ENCODE assay signal across 12 mouse cellular contexts in genomic region chr12:108278221-108278918, GRCm38 (mm10). TPM values are rescaled to one million over a fixed set of nuclear protein-coding genes. Genes with fewer than 3 reads are reported as not detected.
A peak's percentile ranks its signal among the peaks of the same experiment; 100 is the strongest.
DNase-seq lines count a peak whose midpoint lies in the region; ATAC-seq and TF ChIP-seq lines count a peak whose summit lies in the region.
"Had no signal": no experiment of that assay in that cellular context is flagged by ENCODE, and none has a peak within 500 bp of the region (broad histone marks: within the 10 kb centered on the region; RNA-seq: fewer than 3 reads in every experiment).

No protein-coding gene starts in this region.

- peak overlapping the region; percentile 3; the same call in 1 of the 2 replicates for H3K27ac ChIP-seq in testis, adult 2 months (ENCODE audit: control insufficient read depth, insufficient read depth, low read depth, low read length)
- peak overlapping the region; percentile 88 for H3K27ac ChIP-seq in forebrain, embryonic 13.5 days
- H3K27ac ChIP-seq in limb, embryonic 12.5 days = peak overlapping the region; percentile 66; the same call in 1 of the 2 replicates
- H3K27ac ChIP-seq: liver, embryonic 13.5 days had no signal

- no peaks in the 10 kb centered on the region for H3K27me3 ChIP-seq in testis, adult 2 months (ENCODE audit: control insufficient read depth, insufficient read depth, low read length)
- H3K27me3 ChIP-seq in forebrain, embryonic 13.5 days = no peaks in the 10 kb centered on the region
- peaks cover 13% of the 10 kb centered on the region for H3K27me3 ChIP-seq in limb, embryonic 12.5 days

- H3K4me2 ChIP-seq in forebrain, embryonic 13.5 days = peak overlapping the region; percentile 96
- peak overlapping the region; percentile 98; the same call in 1 of the 2 replicates for H3K4me2 ChIP-seq in limb, embryonic 12.5 days
- H3K4me2 ChIP-seq: liver, embryonic 13.5 days had no signal

- ATAC-seq in forebrain, embryonic 13.5 days = no peak
- ATAC-seq in limb, embryonic 12.5 days (ENCODE audit: insufficient number of reproducible peaks, insufficient read depth, low FRiP score, low TSS enrichment, low read depth) = no peak

- DNase-seq in testis, postnatal 10 days (ENCODE audit: low spot score) = no peak
- peak; percentile 70 for DNase-seq in retina, postnatal 1 day
- no peak for DNase-seq in gastrocnemius, adult 18-20 months (ENCODE audit: low spot score)
- DNase-seq in gastrocnemius, adult 8-10 months (ENCODE audit: low spot score in 2 of 2) = no peak
- no peak for DNase-seq in kidney, adult 9 months
- DNase-seq: heart, adult 18-20 months; kidney, postnatal 14 days; liver, embryonic 13.5 days had no signal

- TF ChIP-seq POLR2A in testis, adult 2 months (IDR thresholded peaks at IDR 0.05; ENCODE audit: control insufficient read depth, low read depth, low read length) = no peak

- H3K4me1 ChIP-seq in testis, adult 2 months (ENCODE audit: control insufficient read depth, insufficient read depth, low read length) = peaks cover 25% of the 10 kb centered on the region
- peaks cover 41% of the 10 kb centered on the region for H3K4me1 ChIP-seq in forebrain, embryonic 13.5 days
- H3K4me1 ChIP-seq in limb, embryonic 12.5 days (replicated peaks) = peaks cover 45% of the 10 kb centered on the region

- H3K9me3 ChIP-seq in forebrain, embryonic 13.5 days (replicated peaks) = no peaks in the 10 kb centered on the region
- H3K9me3 ChIP-seq in limb, embryonic 12.5 days = no peaks in the 10 kb centered on the region
- H3K9me3 ChIP-seq: liver, embryonic 13.5 days had no signal

- TF ChIP-seq CTCF in testis, adult 2 months (IDR thresholded peaks at IDR 0.05; ENCODE audit: control insufficient read depth, insufficient read depth, insufficient replicate concordance, low read depth, low read length) = no peak

- WGBS in forebrain, embryonic 13.5 days = 28% methylated on average over 15 of the region's 15 CpGs
- WGBS in limb, embryonic 12.5 days = 34% methylated on average over 15 of the region's 15 CpGs

- no peaks in the 10 kb centered on the region for H3K36me3 ChIP-seq in testis, adult 2 months (ENCODE audit: control insufficient read depth, insufficient read depth, low read length)
- H3K36me3 ChIP-seq in forebrain, embryonic 13.5 days (ENCODE audit: poor library complexity, severe bottlenecking) = no peaks in the 10 kb centered on the region
- no peaks in the 10 kb centered on the region for H3K36me3 ChIP-seq in limb, embryonic 12.5 days
- H3K36me3 ChIP-seq: liver, embryonic 13.5 days had no signal

- H3K4me3 ChIP-seq in testis, adult 2 months (ENCODE audit: control insufficient read depth, low read depth, low read length) = no peak overlapping the region
- H3K4me3 ChIP-seq in forebrain, embryonic 13.5 days = peak overlapping the region; percentile 81; the same call in 1 of the 2 replicates
- no peak overlapping the region for H3K4me3 ChIP-seq in limb, embryonic 12.5 days (replicated peaks)
- H3K4me3 ChIP-seq: erythroblast, embryonic 14.5 days; liver, embryonic 13.5 days had no signal

- 0 out of 2 replicates have a peak overlapping the region, but pooled peaks have one; percentile 53 for H3K9ac ChIP-seq in forebrain, embryonic 13.5 days
- H3K9ac ChIP-seq in limb, embryonic 12.5 days (replicated peaks) = no peak overlapping the region
- H3K9ac ChIP-seq: liver, embryonic 13.5 days had no signal

RNA-seq across cellular contexts. Expression of gene Ccdc85c, which starts 3.1 kb away (rescaled TPM):
- 22.6 and 27.9 TPM in 2 replicates for polyA plus RNA-seq in testis, adult 2 months (2012; rRNA removed)
- 16.2 and 17.4 TPM in 2 replicates for polyA plus RNA-seq in forebrain, embryonic 13.5 days (2015; fragmentation: Nextera tagmentation; extraction: Ambion mirVana)
- polyA plus RNA-seq in limb, embryonic 12.5 days (2016; fragmentation: Nextera tagmentation; extraction: Ambion mirVana) = 5.2 and 6.6 TPM in 2 replicates
- total RNA-seq in gastrocnemius, adult 18-20 months (2021) = 10 to 100 TPM; 39.4 to 42.6 TPM
- 10 to 100 TPM; 41.1 to 49.4 (median 43.5) TPM for total RNA-seq in gastrocnemius, adult 8-10 months (2022)

RNA-seq across cellular contexts. Expression of gene Hhipl1, which starts 27.7 kb away (rescaled TPM):
- polyA plus RNA-seq in testis, adult 2 months (2012; rRNA removed) = 0.82 and 1.0 TPM in 2 replicates
- 2.5 and 2.7 TPM in 2 replicates for polyA plus RNA-seq in forebrain, embryonic 13.5 days (2015; fragmentation: Nextera tagmentation; extraction: Ambion mirVana)
- polyA plus RNA-seq in limb, embryonic 12.5 days (2016; fragmentation: Nextera tagmentation; extraction: Ambion mirVana) = 0.50 and 0.53 TPM in 2 replicates
- total RNA-seq in gastrocnemius, adult 18-20 months (2021) = 1 to 10 TPM; 1.1 to 1.2 TPM
- total RNA-seq in gastrocnemius, adult 8-10 months (2022) = under 1 TPM; 0.44 to 0.74 (median 0.69) TPM
- polyA plus RNA-seq: erythroblast, embryonic 14.5 days; liver, embryonic 13.5 days had no signal

RNA-seq across cellular contexts. Expression of gene Cyp46a1, which starts 55.8 kb away (rescaled TPM):
- polyA plus RNA-seq in testis, adult 2 months (2012; rRNA removed) = 17.9 and 19.7 TPM in 2 replicates
- polyA plus RNA-seq in forebrain, embryonic 13.5 days (2015; fragmentation: Nextera tagmentation; extraction: Ambion mirVana) = 23.1 and 26.3 TPM in 2 replicates
- 2.9 and 4.6 TPM in 2 replicates for polyA plus RNA-seq in limb, embryonic 12.5 days (2016; fragmentation: Nextera tagmentation; extraction: Ambion mirVana)
- total RNA-seq in gastrocnemius, adult 18-20 months (2021) = under 1 TPM; 0.11 to 0.21 TPM
- under 1 TPM; 0.13 to 0.44 (median 0.19) TPM for total RNA-seq in gastrocnemius, adult 8-10 months (2022)
- polyA plus RNA-seq: erythroblast, embryonic 14.5 days had no signal

Comparison
In these comparisons a context has a peak if more than half of its experiments do, and no peak if none do; other contexts are left out.
1. H3K27ac ChIP-seq: peak in every context shown above with its lines; median percentile 88 in forebrain, embryonic 13.5 days; 66 in limb, embryonic 12.5 days; 3 in testis, adult 2 months.